Mouse (Mus musculus) hindbrain, embryonic 15.5 days (tissue): Measurements from ENCODE around the gene Naa38. TPM values are rescaled to one million over a fixed set of nuclear protein-coding genes. Genes with fewer than 3 reads are reported as not detected.

ENCODE experiments used
- ATAC-seq: fragments of 200-750 bp; cut with Nextera tagmentation; 2 replicates; pipeline ENCODE4 v1.8.0; 2017; ENCODE audit warnings: low read depth, moderate number of reproducible peaks, moderate TSS enrichment; ENCODE audit not compliant: low FRiP score
- H3K27ac ChIP-seq: fragments of 300-500 bp; sonication (generic); replicated peaks from 2 replicates; pipeline ENCODE4 v1.5.1; 2015; ENCODE audit warnings: mild to moderate bottlenecking, inconsistent platforms
- H3K27me3 ChIP-seq: fragments of 300-500 bp; sonication (generic); 2 replicates; pipeline ENCODE4 v1.6.1; 2015; ENCODE audit warnings: control low read depth, inconsistent platforms
- H3K36me3 ChIP-seq: fragments of 300-500 bp; sonication (generic); 2 replicates; pipeline ENCODE4 v1.6.1; 2015; ENCODE audit warnings: control low read depth, inconsistent platforms
- H3K4me1 ChIP-seq: fragments of 300-500 bp; sonication (generic); replicated peaks from 2 replicates; pipeline ENCODE4 v1.6.1; 2015; ENCODE audit warnings: control low read depth, inconsistent platforms
- H3K4me2 ChIP-seq: fragments of 300-500 bp; sonication (generic); 2 replicates; pipeline ENCODE4 v1.6.1; 2015; ENCODE audit warnings: moderate library complexity, mild to moderate bottlenecking, inconsistent platforms
- H3K4me3 ChIP-seq: fragments of 300-500 bp; sonication (generic); 2 replicates; pipeline ENCODE4 v1.5.1; 2015; ENCODE audit warnings: mild to moderate bottlenecking, inconsistent platforms
- H3K9ac ChIP-seq: fragments of 300-500 bp; sonication (generic); 2 replicates; pipeline ENCODE4 v1.6.1; 2015; ENCODE audit warnings: inconsistent platforms
- H3K9me3 ChIP-seq: fragments of 300-500 bp; sonication (generic); 2 replicates; pipeline ENCODE4 v1.6.1; 2016; ENCODE audit warnings: control low read depth, inconsistent platforms
- WGBS: fragments of 180-500 bp; shearing (Covaris S2); methylation state at CpG from one replicate; pipeline ENCODE4 v1.1.7; 2015; 5-methylcytosine and 5-hydroxymethylcytosine counted together
- polyA plus RNA-seq: library from polyadenylated mRNA; unstranded; fragments of >200 nt; fragmentation: Nextera tagmentation; extraction: Ambion mirVana; gene quantifications from 2 replicates; pipeline ENCODE4 v1.2.1, GENCODE M21; 2015

Naa38 gene
- polyA plus RNA-seq, 1 experiment from 2014 or later = 109 TPM

DNA sequence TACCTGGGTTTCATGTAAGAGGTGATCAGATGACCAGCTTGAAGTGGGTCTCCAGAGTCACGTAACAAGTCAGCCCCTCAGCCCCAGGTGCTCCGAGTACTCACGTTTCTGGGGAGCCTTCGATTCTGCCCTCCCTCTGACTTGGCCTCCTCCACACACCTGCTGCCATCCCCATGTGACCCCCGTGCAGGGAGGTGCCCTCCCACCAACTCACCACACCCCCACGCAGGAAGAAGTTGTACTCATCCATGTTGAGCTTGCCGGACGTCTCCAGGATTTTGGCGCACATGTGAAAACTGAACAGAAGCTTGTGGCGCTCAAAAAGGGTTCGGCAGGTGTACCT lies 37.3 kb downstream of the Naa38 start:
- WGBS = 80% methylated on average over 11 of the region's 11 CpGs
- Histone ChIP-seq H3K4me1 (peaks cover 6% of the 10 kb centered on the region), H3K4me2 (no peak overlapping the region), H3K4me3 (no peak overlapping the region), H3K9ac (no peak overlapping the region), H3K36me3 (no peaks in the 10 kb centered on the region), H3K27ac (no peak overlapping the region), H3K9me3 (no peaks in the 10 kb centered on the region), H3K27me3 (no peaks in the 10 kb centered on the region)
- 0 out of 2 replicates have a peak, but pooled peaks have one; percentile 13 for ATAC-seq

DNA sequence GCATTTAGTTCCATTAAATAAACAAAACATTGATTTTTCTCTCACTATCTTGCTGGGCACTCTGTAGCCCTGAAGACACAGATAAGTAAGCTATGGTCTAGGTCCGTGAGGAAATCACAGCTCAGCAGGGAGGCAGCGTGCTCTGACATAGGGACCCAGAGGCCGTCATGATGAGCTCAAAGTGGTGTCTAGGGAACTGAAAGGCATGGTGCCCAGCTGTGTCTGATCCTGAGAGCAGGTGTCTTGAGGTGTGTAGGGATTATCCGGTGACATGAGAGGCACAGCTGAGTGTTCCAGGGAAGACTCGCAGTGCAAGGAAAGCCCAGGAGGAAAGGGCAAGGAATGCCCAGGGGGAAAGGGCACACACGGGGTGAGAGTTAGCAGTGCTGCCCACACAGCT lies 37.9 kb downstream of the Naa38 start:
- no peak for ATAC-seq
- no peak overlapping the region for H3K4me3 ChIP-seq
- no peak overlapping the region for H3K27ac ChIP-seq
- no peaks in the 10 kb centered on the region for H3K36me3 ChIP-seq
- WGBS = 60% methylated on average over 6 of the region's 6 CpGs
- peaks cover 6% of the 10 kb centered on the region for H3K4me1 ChIP-seq
- H3K9ac ChIP-seq = no peak overlapping the region
- H3K27me3 ChIP-seq = no peaks in the 10 kb centered on the region
- no peak overlapping the region for H3K4me2 ChIP-seq
- no peaks in the 10 kb centered on the region for H3K9me3 ChIP-seq

DNA sequence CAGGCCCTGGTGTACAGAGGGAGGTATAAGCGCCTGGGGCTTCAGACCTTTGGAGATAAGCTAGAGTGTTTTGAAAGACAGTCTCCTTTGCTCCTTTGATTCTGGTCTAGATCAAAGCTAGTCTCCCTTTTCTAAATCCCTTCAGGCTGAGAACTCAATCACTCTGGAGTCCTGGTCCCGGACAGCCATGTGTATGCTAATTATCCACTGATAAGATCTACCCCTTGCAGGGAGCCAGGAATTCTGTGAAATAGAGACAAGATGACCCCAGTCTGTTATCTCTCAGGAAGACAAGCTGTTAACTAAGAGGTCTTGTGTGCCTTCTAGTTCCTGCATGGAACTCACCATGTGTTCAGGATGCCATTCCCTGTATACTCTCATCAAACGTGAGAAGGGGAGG lies 42.0 kb downstream of the Naa38 start:
- no peak overlapping the region for H3K9ac ChIP-seq
- H3K4me3 ChIP-seq = no peak overlapping the region
- 53% methylated on average over 3 of the region's 3 CpGs for WGBS
- no peaks in the 10 kb centered on the region for H3K9me3 ChIP-seq
- no peak overlapping the region for H3K27ac ChIP-seq
- H3K27me3 ChIP-seq = no peaks in the 10 kb centered on the region
- H3K4me1 ChIP-seq = peaks cover 4% of the 10 kb centered on the region
- no peak for ATAC-seq
- no peaks in the 10 kb centered on the region for H3K36me3 ChIP-seq
- no peak overlapping the region for H3K4me2 ChIP-seq

DNA sequence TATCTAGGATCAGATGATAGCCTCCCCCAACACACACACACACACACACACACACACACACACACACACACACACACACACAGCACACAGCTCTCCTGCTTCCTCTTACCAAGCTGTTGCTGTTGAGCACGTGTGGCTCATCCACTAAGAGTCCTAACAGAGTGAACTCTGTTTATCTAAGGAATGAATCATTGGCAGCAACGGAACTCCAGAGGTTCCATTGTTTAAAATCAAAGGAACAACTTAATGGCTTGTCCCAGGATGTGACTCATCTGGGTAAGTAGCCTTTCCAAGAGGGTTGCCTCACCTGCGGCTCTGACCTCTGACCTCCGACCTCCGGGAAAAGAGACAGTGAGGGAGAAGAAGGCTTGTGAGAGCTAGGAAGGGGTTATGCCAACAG lies 48.0 kb downstream of the Naa38 start:
- 50% methylated on average over 5 of the region's 5 CpGs for WGBS
- ATAC-seq = no peak
- H3K27me3 ChIP-seq = no peaks in the 10 kb centered on the region
- no peak overlapping the region for H3K27ac ChIP-seq
- no peaks in the 10 kb centered on the region for H3K9me3 ChIP-seq
- no peak overlapping the region for H3K4me3 ChIP-seq
- H3K4me1 ChIP-seq = peaks cover 7% of the 10 kb centered on the region; the same call in 1 of the 2 replicates
- H3K36me3 ChIP-seq = no peaks in the 10 kb centered on the region
- H3K9ac ChIP-seq = no peak overlapping the region
- no peak overlapping the region for H3K4me2 ChIP-seq

Other genes starting within 250 kb of the Naa38 start
- gene Alox12b, start 238.5 kb upstream of the Naa38 start, polyA plus RNA-seq = 0.35 and 0.72 TPM in 2 replicates
- gene Alox8, start 197.6 kb upstream of the Naa38 start, polyA plus RNA-seq = 0.34 and 0.44 TPM in 2 replicates
- gene Gucy2e, start 158.5 kb upstream of the Naa38 start, polyA plus RNA-seq = 0.40 and 0.43 TPM in 2 replicates
- gene Cntrob, start 71.7 kb upstream of the Naa38 start, polyA plus RNA-seq = 16.2 and 17.3 TPM in 2 replicates
- 183 and 187 TPM in 2 replicates for gene Trappc1, start 71.5 kb upstream of the Naa38 start, polyA plus RNA-seq
- 4.7 and 5.9 TPM in 2 replicates for gene Kcnab3, start 69.2 kb upstream of the Naa38 start, polyA plus RNA-seq
- 221 and 228 TPM in 2 replicates for gene Rnf227, start 55.0 kb upstream of the Naa38 start, polyA plus RNA-seq
- 83.5 and 83.7 TPM in 2 replicates for gene Chd3, start 26.1 kb upstream of the Naa38 start, polyA plus RNA-seq
- 30.6 and 33.5 TPM in 2 replicates for gene Cyb5d1, start 144 bp downstream of the Naa38 start, polyA plus RNA-seq
- 6.8 and 7.2 TPM in 2 replicates for gene Tmem88, start 2.7 kb downstream of the Naa38 start, polyA plus RNA-seq
- gene Kdm6b, start 18.2 kb downstream of the Naa38 start, polyA plus RNA-seq = 33.7 and 34.9 TPM in 2 replicates
- 3.4 and 4.0 TPM in 2 replicates for gene Dnah2, start 153.6 kb downstream of the Naa38 start, polyA plus RNA-seq
- gene Efnb3, start 164.7 kb downstream of the Naa38 start, polyA plus RNA-seq = 134 and 160 TPM in 2 replicates
- gene Wrap53, start 184.8 kb downstream of the Naa38 start, polyA plus RNA-seq = 19.6 and 20.6 TPM in 2 replicates
- gene Trp53, start 184.9 kb downstream of the Naa38 start, polyA plus RNA-seq = 61.1 and 64.2 TPM in 2 replicates
- 71.9 and 89.4 TPM in 2 replicates for gene Atp1b2, start 210.5 kb downstream of the Naa38 start, polyA plus RNA-seq
- not detected in 2 replicates for gene Shbg, start 222.4 kb downstream of the Naa38 start, polyA plus RNA-seq
- 22.5 and 23.9 TPM in 2 replicates for gene Sat2, start 226.5 kb downstream of the Naa38 start, polyA plus RNA-seq
- 41.3 and 41.5 TPM in 2 replicates for gene Fxr2, start 237.5 kb downstream of the Naa38 start, polyA plus RNA-seq